Mouse (Mus musculus): ENCODE measurements around the gene Kctd8.

DNA sequence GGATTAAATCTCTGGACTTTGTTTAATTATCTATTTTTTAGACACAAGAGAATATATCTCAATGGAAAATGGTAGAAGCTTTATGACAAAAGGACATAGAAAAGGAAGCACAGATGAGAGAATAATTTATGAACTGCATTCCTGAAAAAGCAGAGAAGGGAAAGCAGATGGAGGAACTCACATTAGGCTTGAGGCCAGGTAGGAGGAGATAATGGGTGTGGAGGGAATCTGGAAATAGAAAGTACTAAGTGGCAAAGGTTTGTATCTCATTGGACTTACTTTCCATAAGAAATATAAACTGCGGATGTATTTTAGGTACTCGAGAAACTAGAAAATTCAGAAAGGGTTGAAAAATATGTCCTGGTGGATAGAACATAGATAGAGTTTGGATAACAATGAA is 114.3 kb downstream of the Kctd8 start:
- TF ChIP-seq CTCF (IDR thresholded peaks at IDR 0.05; ENCODE audit: low read depth): no peak
- no peak for TF ChIP-seq EP300 (IDR thresholded peaks at IDR 0.05; ENCODE audit: low read depth)

Data from liver, embryonic 14.5 days (tissue).